Mouse (Mus musculus) heart, embryonic 13.5 days (tissue): ENCODE measurements around the gene Sgsm3. TPM values are rescaled to one million over a fixed set of nuclear protein-coding genes. Genes with fewer than 3 reads are reported as not detected.

ENCODE experiments used
- ATAC-seq: fragments of 200-750 bp; cut with Nextera tagmentation; 2 replicates; pipeline ENCODE4 v1.8.0; 2017; ENCODE audit warnings: moderate TSS enrichment; ENCODE audit not compliant: insufficient number of reproducible peaks, low FRiP score, low TSS enrichment; ENCODE audit errors: extremely low read depth
- H3K27ac ChIP-seq: fragments of 300-500 bp; sonication (generic); replicated peaks from 2 replicates; pipeline ENCODE4 v1.5.1; 2015; ENCODE audit warnings: moderate library complexity, mild to moderate bottlenecking, inconsistent platforms
- H3K27me3 ChIP-seq: fragments of 300-500 bp; sonication (generic); replicated peaks from 2 replicates; pipeline ENCODE4 v1.6.1; 2015; ENCODE audit warnings: mild to moderate bottlenecking, inconsistent platforms
- H3K36me3 ChIP-seq: fragments of 300-500 bp; sonication (generic); 2 replicates; pipeline ENCODE4 v1.6.1; 2015; ENCODE audit warnings: mild to moderate bottlenecking, inconsistent platforms
- H3K4me1 ChIP-seq: fragments of 300-500 bp; sonication (generic); 2 replicates; pipeline ENCODE4 v1.6.1; 2015; ENCODE audit warnings: inconsistent platforms
- H3K4me2 ChIP-seq: fragments of 300-500 bp; sonication (generic); 2 replicates; pipeline ENCODE4 v1.6.1; 2015; ENCODE audit warnings: inconsistent platforms, mild to moderate bottlenecking, moderate library complexity
- H3K4me3 ChIP-seq: fragments of 300-500 bp; sonication (generic); 2 replicates; pipeline ENCODE4 v1.5.1; 2015; ENCODE audit warnings: moderate library complexity, mild to moderate bottlenecking, inconsistent platforms
- H3K9ac ChIP-seq: fragments of 300-500 bp; sonication (generic); 2 replicates; pipeline ENCODE4 v1.6.1; 2015; ENCODE audit warnings: inconsistent platforms, mild to moderate bottlenecking, moderate library complexity
- H3K9me3 ChIP-seq: fragments of 300-500 bp; sonication (generic); 2 replicates; pipeline ENCODE4 v1.6.1; 2016; ENCODE audit warnings: inconsistent platforms
- WGBS: fragments of 180-500 bp; shearing (Covaris S2); methylation state at CpG from one replicate; pipeline ENCODE4 v1.1.7; 2015; ENCODE audit warnings: mixed read lengths; 5-methylcytosine and 5-hydroxymethylcytosine counted together
- polyA plus RNA-seq: library from polyadenylated mRNA; unstranded; fragments of >200 nt; fragmentation: Nextera tagmentation; extraction: Ambion mirVana; gene quantifications from 2 replicates; pipeline ENCODE4 v1.2.1, GENCODE M21; 2015

Gene Sgsm3
- polyA plus RNA-seq, 1 experiment from 2014 or later = 14.2 TPM

GRCm38 (mm10) chr15:81027378-81028173 is 50.0 kb downstream of the Sgsm3 start:
- peak overlapping the region; percentile 21 for H3K27ac ChIP-seq
- WGBS = 11% methylated on average over 8 of the region's 8 CpGs
- H3K4me3 ChIP-seq = no peak overlapping the region
- no peaks in the 10 kb centered on the region; the same call in 1 of the 2 replicates for H3K27me3 ChIP-seq
- H3K4me1 ChIP-seq = peaks cover 30% of the 10 kb centered on the region
- H3K9ac ChIP-seq = no peak overlapping the region; the same call in none of the 2 replicates
- H3K4me2 ChIP-seq = peak overlapping the region; percentile 29; the same call in 1 of the 2 replicates
- ATAC-seq = peak; percentile 55; the same call in 1 of the 2 replicates
- no peaks in the 10 kb centered on the region for H3K9me3 ChIP-seq
- H3K36me3 ChIP-seq = peaks cover 4% of the 10 kb centered on the region; the same call in 1 of the 2 replicates

- WGBS = 66% methylated on average over 10 of the region's 10 CpGs
- Histone ChIP-seq H3K4me3 (no peak overlapping the region), H3K4me2 (no peak overlapping the region), H3K9me3 (no peaks in the 10 kb centered on the region), H3K27ac (no peak overlapping the region), H3K36me3 (no peaks in the 10 kb centered on the region), H3K4me1 (peaks cover 61% of the 10 kb centered on the region), H3K9ac (no peak overlapping the region), H3K27me3 (no peaks in the 10 kb centered on the region; the same call in 1 of the 2 replicates)
- ATAC-seq = no peak
Observed at GRCm38 (mm10) chr15:81030891-81031425, 53.4 kb downstream of the Sgsm3 start.

GRCm38 (mm10) chr15:81031611-81032010 is 54.0 kb downstream of the Sgsm3 start:
- H3K4me3 ChIP-seq = no peak overlapping the region
- no peak overlapping the region for H3K27ac ChIP-seq
- H3K9ac ChIP-seq = no peak overlapping the region
- H3K9me3 ChIP-seq = no peaks in the 10 kb centered on the region
- H3K4me1 ChIP-seq = peaks cover 58% of the 10 kb centered on the region
- WGBS = 73% methylated on average over 4 of the region's 4 CpGs
- no peak overlapping the region for H3K4me2 ChIP-seq
- ATAC-seq = no peak
- H3K36me3 ChIP-seq = no peaks in the 10 kb centered on the region
- H3K27me3 ChIP-seq = no peaks in the 10 kb centered on the region; the same call in 1 of the 2 replicates

- ATAC-seq = no peak
- peak overlapping the region; percentile 28; the same call in 1 of the 2 replicates for H3K27ac ChIP-seq
- 39% methylated on average over 9 of the region's 9 CpGs for WGBS
Observed at GRCm38 (mm10) chr15:81032941-81033629, 55.5 kb downstream of the Sgsm3 start.

GRCm38 (mm10) chr15:81034119-81034518 is 56.6 kb downstream of the Sgsm3 start:
- Histone ChIP-seq H3K9ac (no peak overlapping the region), H3K4me1 (peaks cover 42% of the 10 kb centered on the region), H3K36me3 (no peaks in the 10 kb centered on the region), H3K4me3 (no peak overlapping the region), H3K9me3 (no peaks in the 10 kb centered on the region), H3K27ac (0 out of 2 replicates have a peak overlapping the region, but pooled peaks have one; percentile 65), H3K27me3 (no peaks in the 10 kb centered on the region; the same call in 1 of the 2 replicates), H3K4me2 (no peak overlapping the region)
- WGBS = 49% methylated on average over 6 of the region's 6 CpGs
- no peak for ATAC-seq

More at GRCm38 (mm10) chr15:81032941-81033629, 55.5 kb downstream of the Sgsm3 start:
- no peak overlapping the region for H3K4me2 ChIP-seq
- H3K36me3 ChIP-seq = no peaks in the 10 kb centered on the region
- no peaks in the 10 kb centered on the region; the same call in 1 of the 2 replicates for H3K27me3 ChIP-seq
- H3K4me3 ChIP-seq = no peak overlapping the region
- peaks cover 43% of the 10 kb centered on the region for H3K4me1 ChIP-seq
- no peaks in the 10 kb centered on the region for H3K9me3 ChIP-seq
- H3K9ac ChIP-seq = no peak overlapping the region

- H3K9ac ChIP-seq = no peak overlapping the region
- no peak overlapping the region for H3K4me2 ChIP-seq
- no peaks in the 10 kb centered on the region; the same call in 1 of the 2 replicates for H3K27me3 ChIP-seq
- H3K36me3 ChIP-seq = no peaks in the 10 kb centered on the region
- 46% methylated on average over 12 of the region's 12 CpGs for WGBS
- peak overlapping the region; percentile 65 for H3K27ac ChIP-seq
- peaks cover 41% of the 10 kb centered on the region for H3K4me1 ChIP-seq
- no peak overlapping the region for H3K4me3 ChIP-seq
- ATAC-seq = no peak
- no peaks in the 10 kb centered on the region for H3K9me3 ChIP-seq
Observed at GRCm38 (mm10) chr15:81035417-81036162, 58.0 kb downstream of the Sgsm3 start.

GRCm38 (mm10) chr15:81038419-81038818 is 60.9 kb downstream of the Sgsm3 start:
- H3K4me1 ChIP-seq = peaks cover 49% of the 10 kb centered on the region
- no peak for ATAC-seq
- no peaks in the 10 kb centered on the region for H3K27me3 ChIP-seq
- no peak overlapping the region for H3K4me3 ChIP-seq
- no peak overlapping the region for H3K27ac ChIP-seq
- no peaks in the 10 kb centered on the region for H3K9me3 ChIP-seq
- no peaks in the 10 kb centered on the region for H3K36me3 ChIP-seq
- 83% methylated on average over 5 of the region's 5 CpGs for WGBS
- H3K9ac ChIP-seq = no peak overlapping the region
- H3K4me2 ChIP-seq = no peak overlapping the region

- no peak overlapping the region for H3K4me2 ChIP-seq
- no peak for ATAC-seq
- no peaks in the 10 kb centered on the region for H3K9me3 ChIP-seq
- H3K9ac ChIP-seq = no peak overlapping the region
- H3K27me3 ChIP-seq = no peaks in the 10 kb centered on the region
- H3K27ac ChIP-seq = no peak overlapping the region
- 26% methylated on average over 4 of the region's 4 CpGs for WGBS
- peaks cover 10% of the 10 kb centered on the region for H3K36me3 ChIP-seq
- H3K4me3 ChIP-seq = no peak overlapping the region
- H3K4me1 ChIP-seq = peaks cover 24% of the 10 kb centered on the region
Observed at GRCm38 (mm10) chr15:81041767-81042166, 64.2 kb downstream of the Sgsm3 start.

- Histone ChIP-seq H3K4me3 (no peak overlapping the region), H3K36me3 (peaks cover 10% of the 10 kb centered on the region), H3K4me2 (no peak overlapping the region), H3K27ac (no peak overlapping the region), H3K27me3 (no peaks in the 10 kb centered on the region), H3K9ac (no peak overlapping the region), H3K4me1 (peaks cover 27% of the 10 kb centered on the region), H3K9me3 (no peaks in the 10 kb centered on the region)
- 50% methylated on average over 13 of the region's 13 CpGs for WGBS
- no peak for ATAC-seq
Observed at GRCm38 (mm10) chr15:81042276-81042931, 64.8 kb downstream of the Sgsm3 start.

- Histone ChIP-seq H3K27me3 (no peaks in the 10 kb centered on the region), H3K27ac (no peak overlapping the region), H3K36me3 (peaks cover 10% of the 10 kb centered on the region), H3K4me1 (peaks cover 31% of the 10 kb centered on the region), H3K9me3 (no peaks in the 10 kb centered on the region), H3K4me2 (no peak overlapping the region), H3K4me3 (no peak overlapping the region), H3K9ac (no peak overlapping the region)
- no peak for ATAC-seq
- WGBS = 89% methylated on average over 9 of the region's 9 CpGs
Observed at GRCm38 (mm10) chr15:81044446-81044845, 66.9 kb downstream of the Sgsm3 start.
